Mouse (Mus musculus) cortical plate, adult 2 months (tissue): ENCODE data around the gene St3gal6. TPM values are rescaled to one million over a fixed set of nuclear protein-coding genes. Genes with fewer than 3 reads are reported as not detected.
"Not testable (repeated sequence)": the region's sequence is repeated elsewhere in the genome, so short reads cannot be mapped to it uniquely, and the experiment has no call there.

ENCODE experiments used
- H3K27ac ChIP-seq: fragments of 200-500 bp; 2 replicates; pipeline ENCODE4 v1.5.1; 2012; ENCODE audit warnings: low read length, control low read depth, inconsistent platforms; ENCODE audit not compliant: insufficient read depth
- H3K4me1 ChIP-seq: fragments of 200-500 bp; 2 replicates; pipeline ENCODE4 v1.6.1; 2011; ENCODE audit warnings: low read length; ENCODE audit not compliant: control insufficient read depth, insufficient read depth
- H3K4me3 ChIP-seq: fragments of 200-500 bp; 2 replicates; pipeline ENCODE4 v1.5.1; 2011; ENCODE audit warnings: mild to moderate bottlenecking, low read length, control low read depth; ENCODE audit not compliant: insufficient read depth
- CTCF ChIP-seq: fragments of 200-500 bp; IDR thresholded peaks from 2 replicates; pipeline ENCODE4 v1.5.1; 2011; ENCODE audit warnings: mild to moderate bottlenecking, control low read depth, low read length; ENCODE audit not compliant: insufficient read depth; ENCODE audit errors: extremely low read depth
- POLR2A ChIP-seq: fragments of 200-500 bp; IDR thresholded peaks from 2 replicates; pipeline ENCODE4 v1.6.1; 2011; ENCODE audit warnings: mild to moderate bottlenecking, low read length, control low read depth; ENCODE audit not compliant: insufficient read depth; ENCODE audit errors: extremely low read depth
- polyA plus RNA-seq: library from polyadenylated mRNA; depleted of rRNA; stranded (reverse); fragments of >200 nt; gene quantifications from 2 replicates; pipeline ENCODE4 v1.2.3, GENCODE M21; 2012

St3gal6 gene
- polyA plus RNA-seq, 1 experiment: 18.7 TPM

GRCm38 (mm10) chr16:58462519-58462918, 61.5 kb downstream of the St3gal6 start:
- Histone ChIP-seq H3K4me1 (no peaks in the 10 kb centered on the region), H3K27ac (no peak overlapping the region), H3K4me3 (no peak overlapping the region)
- no peak for TF ChIP-seq CTCF

DNA sequence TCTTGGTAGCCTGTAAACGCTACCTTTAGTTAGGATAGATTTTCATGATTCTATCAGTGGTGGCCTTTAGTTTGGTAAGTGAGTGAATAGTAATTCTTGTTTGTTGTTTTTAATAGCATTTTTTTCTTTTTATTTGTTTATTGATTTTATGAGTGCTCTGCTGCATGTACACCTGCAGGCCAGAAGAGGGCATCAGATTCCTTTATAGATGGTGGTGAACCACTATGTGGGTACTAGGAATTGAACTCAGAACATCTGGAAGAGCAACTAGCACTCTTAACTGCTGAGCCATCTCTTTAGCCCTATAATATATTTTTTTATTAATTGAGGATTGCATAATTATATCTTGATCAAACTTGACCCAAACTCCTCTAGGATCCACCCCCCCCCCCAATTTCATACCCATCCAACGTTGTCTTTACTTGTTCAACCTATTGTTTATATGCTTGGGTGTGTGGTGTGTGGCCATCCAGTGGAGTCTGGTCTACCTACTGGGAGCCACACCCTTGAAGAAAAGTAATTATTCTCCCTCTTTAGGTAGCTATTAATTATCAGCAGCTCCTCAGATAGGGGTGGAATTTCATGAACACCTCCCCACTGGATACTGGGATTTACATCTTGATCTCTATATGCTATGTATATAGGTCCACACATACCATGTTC, 62.1 kb downstream of the St3gal6 start:
- Histone ChIP-seq H3K27ac (no peak overlapping the region), H3K4me1 (no peaks in the 10 kb centered on the region), H3K4me3 (no peak overlapping the region)
- TF ChIP-seq POLR2A: no peak
- peak; percentile 23; the same call in 1 of the 2 replicates for TF ChIP-seq CTCF

GRCm38 (mm10) chr16:58460386-58460785, 63.7 kb downstream of the St3gal6 start:
- H3K4me1 ChIP-seq: no peaks in the 10 kb centered on the region
- no peak overlapping the region for H3K4me3 ChIP-seq
- TF ChIP-seq CTCF: no peak
- no peak overlapping the region for H3K27ac ChIP-seq

GRCm38 (mm10) chr16:58459966-58460365, 64.1 kb downstream of the St3gal6 start:
- not testable (repeated sequence) for H3K27ac ChIP-seq, H3K4me3 ChIP-seq, H3K4me1 ChIP-seq

- Histone ChIP-seq H3K4me1 (no peaks in the 10 kb centered on the region; the same call in 1 of the 2 replicates), H3K27ac (no peak overlapping the region), H3K4me3 (no peak overlapping the region)
- no peak for TF ChIP-seq POLR2A
- TF ChIP-seq CTCF: no peak
Measured at GRCm38 (mm10) chr16:58456991-58457390, 67.1 kb downstream of the St3gal6 start.

DNA sequence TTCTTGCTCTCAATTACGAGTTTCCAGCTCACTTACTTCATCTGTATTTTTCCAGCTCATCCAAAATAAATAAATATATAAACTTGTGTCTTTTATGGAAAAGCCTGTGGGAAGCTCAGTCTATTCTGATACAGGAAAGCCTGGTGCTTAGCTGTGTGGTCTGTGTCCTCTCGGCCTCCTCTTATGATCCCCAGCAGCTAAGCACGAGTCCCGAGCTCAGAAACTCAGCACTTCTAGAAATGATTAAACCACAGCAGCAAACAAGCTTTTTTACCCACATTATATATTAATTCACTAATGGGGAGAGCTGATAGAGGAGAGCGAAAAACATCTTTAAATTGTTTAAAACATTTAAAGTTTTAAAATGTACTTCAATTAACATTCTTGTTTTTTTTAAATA, 67.6 kb downstream of the St3gal6 start:
- no peak for TF ChIP-seq CTCF
- no peak for TF ChIP-seq POLR2A
- no peak overlapping the region for H3K27ac ChIP-seq
- no peak overlapping the region for H3K4me3 ChIP-seq
- no peaks in the 10 kb centered on the region; the same call in 1 of the 2 replicates for H3K4me1 ChIP-seq

GRCm38 (mm10) chr16:58455118-58455517, 68.9 kb downstream of the St3gal6 start:
- Histone ChIP-seq H3K27ac (no peak overlapping the region), H3K4me1 (no peaks in the 10 kb centered on the region; the same call in 1 of the 2 replicates), H3K4me3 (no peak overlapping the region)
- TF ChIP-seq CTCF: no peak
- no peak for TF ChIP-seq POLR2A

GRCm38 (mm10) chr16:58454617-58455016, 69.4 kb downstream of the St3gal6 start:
- H3K27ac ChIP-seq: no peak overlapping the region
- TF ChIP-seq CTCF (peak; percentile 92), POLR2A (no peak)
- H3K4me3 ChIP-seq: no peak overlapping the region
- no peaks in the 10 kb centered on the region; the same call in 1 of the 2 replicates for H3K4me1 ChIP-seq

- Histone ChIP-seq H3K4me3 (no peak overlapping the region), H3K27ac (no peak overlapping the region), H3K4me1 (no peaks in the 10 kb centered on the region; the same call in 1 of the 2 replicates)
- no peak for TF ChIP-seq CTCF
- TF ChIP-seq POLR2A: no peak
Measured at GRCm38 (mm10) chr16:58453820-58454219, 70.2 kb downstream of the St3gal6 start.

DNA sequence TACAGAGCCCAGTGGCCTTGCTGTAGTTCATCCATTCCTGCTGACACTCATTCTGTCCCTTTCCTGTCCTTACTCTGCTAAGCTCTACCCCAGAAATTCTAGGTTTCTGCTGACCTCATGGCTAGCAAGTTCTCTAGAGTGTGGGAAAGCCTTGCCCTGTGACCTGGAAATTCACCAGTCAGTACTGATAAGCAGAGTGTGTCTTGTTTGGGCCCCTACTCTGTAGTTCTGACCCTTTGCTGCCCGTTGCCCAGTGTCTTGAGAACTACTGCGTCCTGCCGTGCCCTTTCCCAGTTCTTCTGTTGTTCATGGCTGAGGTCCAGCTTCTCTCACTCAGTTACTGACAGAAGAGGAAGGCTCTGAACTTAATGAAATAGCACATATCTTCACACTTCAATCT, 70.9 kb downstream of the St3gal6 start:
- Histone ChIP-seq H3K27ac (no peak overlapping the region), H3K4me3 (no peak overlapping the region)
- no peak for TF ChIP-seq POLR2A
- no peak for TF ChIP-seq CTCF

More for the DNA sequence above, 70.9 kb downstream of the St3gal6 start:
- H3K4me1 ChIP-seq: no peaks in the 10 kb centered on the region; the same call in 1 of the 2 replicates
